Mouse (Mus musculus) thymus, adult 2 months (tissue): Measurements from ENCODE around the gene Nde1. TPM values are rescaled to one million over a fixed set of nuclear protein-coding genes. Genes with fewer than 3 reads are reported as not detected.

ENCODE experiments used
- DNase-seq: peaks from one replicate; pipeline ENCODE4 v3.0.0; 2021
- H3K27ac ChIP-seq: fragments of 200-500 bp; 2 replicates; pipeline ENCODE4 v1.5.1; 2012; ENCODE audit warnings: low read length, control low read depth; ENCODE audit not compliant: control insufficient read depth, insufficient read depth
- H3K27me3 ChIP-seq: fragments of 200-500 bp; 2 replicates; pipeline ENCODE4 v1.6.1; 2012; ENCODE audit warnings: mild to moderate bottlenecking, low read length, moderate library complexity, mixed read lengths; ENCODE audit not compliant: control insufficient read depth, insufficient read depth
- H3K36me3 ChIP-seq: fragments of 200-500 bp; 2 replicates; pipeline ENCODE4 v1.6.1; 2012; ENCODE audit warnings: mild to moderate bottlenecking, low read length, moderate library complexity; ENCODE audit not compliant: control insufficient read depth, insufficient read depth
- H3K4me1 ChIP-seq: fragments of 200-500 bp; replicated peaks from 2 replicates; pipeline ENCODE4 v1.6.1; 2012; ENCODE audit warnings: low read length; ENCODE audit not compliant: control insufficient read depth, insufficient read depth
- H3K4me3 ChIP-seq: fragments of 200-500 bp; 2 replicates; pipeline ENCODE4 v1.5.1; 2012; ENCODE audit warnings: mild to moderate bottlenecking, low read length, control low read depth, moderate library complexity; ENCODE audit not compliant: control insufficient read depth, insufficient read depth
- CTCF ChIP-seq: fragments of 200-500 bp; IDR thresholded peaks from 2 replicates; pipeline ENCODE4 v1.5.1; 2012; ENCODE audit warnings: mild to moderate bottlenecking, control low read depth, low read length, moderate library complexity, borderline replicate concordance; ENCODE audit not compliant: control insufficient read depth, poor library complexity, insufficient read depth; ENCODE audit errors: extremely low read depth
- POLR2A ChIP-seq: fragments of 200-500 bp; IDR thresholded peaks from 2 replicates; pipeline ENCODE4 v1.6.1; 2012; ENCODE audit warnings: mild to moderate bottlenecking, low read length, control low read depth, moderate library complexity; ENCODE audit not compliant: control insufficient read depth, poor library complexity, insufficient read depth; ENCODE audit errors: extremely low read depth
- WGBS: fragments of 180-500 bp; shearing (Covaris S2); methylation state at CpG from one replicate; pipeline ENCODE4 v1.1.7; 2018; 5-methylcytosine and 5-hydroxymethylcytosine counted together
- polyA plus RNA-seq: library from polyadenylated mRNA; depleted of rRNA; stranded (reverse); fragments of >200 nt; gene quantifications from 2 replicates; pipeline ENCODE4 v1.2.3, GENCODE M21; 2012

Gene Nde1
- polyA plus RNA-seq, 1 experiment = 108 TPM

DNA sequence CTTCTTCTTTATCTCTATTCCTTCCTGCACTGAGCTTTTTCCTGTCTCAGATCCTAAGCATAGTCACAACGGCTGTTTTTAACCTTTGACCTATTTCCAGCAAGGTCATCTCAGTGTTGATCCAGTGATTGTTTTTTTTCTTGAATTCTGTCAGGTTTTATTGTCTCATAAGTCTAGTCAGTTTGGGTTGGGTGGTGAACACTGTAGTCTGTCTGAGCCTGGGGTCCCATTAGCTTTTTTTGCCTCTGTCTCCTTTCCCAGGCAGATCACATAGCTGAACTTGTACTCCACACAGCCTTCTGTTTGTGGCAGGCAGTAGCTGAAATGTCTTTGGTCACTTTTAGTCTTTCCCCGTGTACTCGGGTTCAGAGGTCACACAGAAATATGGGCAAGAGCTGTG, 15.0 kb downstream of the Nde1 start:
- TF ChIP-seq POLR2A = no peak
- TF ChIP-seq CTCF = no peak
- H3K4me3 ChIP-seq = no peak overlapping the region
- H3K27ac ChIP-seq = no peak overlapping the region
- peaks cover 71% of the 10 kb centered on the region for H3K36me3 ChIP-seq
- DNase-seq = no peak
- H3K27me3 ChIP-seq = no peaks in the 10 kb centered on the region
- 0 out of 2 replicates have a peak, but pooled peaks cover 4% of the 10 kb centered on the region for H3K4me1 ChIP-seq
- WGBS = 80% methylated on average over 3 of the region's 3 CpGs

DNA sequence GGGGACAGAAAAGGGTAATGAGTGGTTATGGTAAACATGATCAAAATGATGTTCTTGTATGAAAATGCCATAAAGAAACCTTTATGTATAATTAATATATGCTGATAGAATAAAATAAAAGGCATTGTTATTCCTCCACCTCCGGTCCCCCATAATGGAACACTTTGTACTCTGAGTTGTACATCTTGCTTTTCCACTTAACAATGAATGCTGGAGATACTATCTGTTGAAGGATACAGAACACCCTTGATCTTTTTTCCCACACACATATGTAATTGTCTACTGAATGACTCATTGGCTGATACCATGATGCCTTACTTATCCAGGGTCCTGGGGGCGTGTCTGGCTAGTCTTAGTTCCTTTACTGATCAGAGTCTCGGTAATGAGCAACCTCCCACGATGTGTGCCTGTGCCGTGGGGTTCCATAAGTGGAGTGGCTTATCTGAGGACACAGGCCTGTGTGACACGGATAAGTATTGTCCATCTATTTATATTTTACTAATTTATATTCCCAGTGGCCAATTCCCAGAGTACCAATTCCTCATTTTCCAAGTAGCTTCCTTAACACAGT, 17.2 kb downstream of the Nde1 start:
- WGBS = 93% methylated on average over 6 of the region's 6 CpGs
- H3K27me3 ChIP-seq = no peaks in the 10 kb centered on the region
- no peak overlapping the region for H3K4me3 ChIP-seq
- peaks cover 71% of the 10 kb centered on the region for H3K36me3 ChIP-seq
- no peak overlapping the region for H3K27ac ChIP-seq
- 0 out of 2 replicates have a peak, but pooled peaks cover 4% of the 10 kb centered on the region for H3K4me1 ChIP-seq
- TF ChIP-seq POLR2A = no peak
- TF ChIP-seq CTCF = no peak
- DNase-seq = no peak

DNA sequence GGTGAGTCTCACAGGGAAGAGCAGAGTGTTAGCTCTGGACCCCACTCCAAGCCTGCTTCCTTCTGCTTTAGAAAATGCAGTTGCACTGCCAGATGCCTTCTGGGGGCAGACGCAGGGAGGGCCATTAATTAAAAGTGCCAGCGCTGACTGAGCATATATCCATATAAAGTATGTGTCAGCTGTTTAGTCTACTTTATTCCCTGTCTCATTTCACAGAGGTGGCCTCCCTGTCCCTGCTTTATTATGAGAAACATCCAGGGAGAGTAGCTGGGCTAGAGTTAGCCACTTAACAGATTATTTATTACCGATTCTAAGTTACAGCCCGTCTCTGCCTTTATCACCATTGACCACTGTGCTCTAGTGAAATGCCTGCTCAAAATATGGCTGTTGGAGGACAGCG, 19.3 kb downstream of the Nde1 start:
- Histone ChIP-seq H3K36me3 (peaks cover 71% of the 10 kb centered on the region), H3K4me3 (no peak overlapping the region), H3K27me3 (no peaks in the 10 kb centered on the region), H3K4me1 (0 out of 2 replicates have a peak, but pooled peaks cover 3% of the 10 kb centered on the region), H3K27ac (no peak overlapping the region)
- no peak for DNase-seq
- WGBS = 95% methylated on average over 5 of the region's 5 CpGs
- TF ChIP-seq CTCF (no peak), POLR2A (no peak)

DNA sequence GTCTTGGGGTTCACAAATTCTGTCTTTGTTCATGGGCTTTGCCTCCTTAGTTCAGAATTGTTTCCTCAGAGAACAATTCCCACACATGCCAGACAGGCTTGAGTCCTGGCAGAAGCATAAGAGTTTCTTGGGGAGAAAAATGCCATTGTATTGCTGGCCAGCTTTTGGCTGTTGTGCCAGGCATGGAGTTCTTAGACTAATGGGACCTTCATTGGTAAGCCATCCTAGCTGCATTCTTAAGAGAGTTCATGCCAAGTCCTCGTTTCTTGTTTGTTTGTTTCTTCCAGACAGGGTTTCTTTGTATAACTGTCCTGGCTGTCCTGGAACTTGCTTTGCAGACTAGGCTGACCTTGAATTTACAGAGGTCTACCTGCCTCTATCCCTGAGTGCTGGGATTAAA, 20.8 kb downstream of the Nde1 start:
- WGBS = 97% methylated on average over 1 of the region's 1 CpGs
- no peak for DNase-seq
- no peaks in the 10 kb centered on the region for H3K4me1 ChIP-seq
- H3K27me3 ChIP-seq = no peaks in the 10 kb centered on the region
- no peak overlapping the region for H3K4me3 ChIP-seq
- TF ChIP-seq POLR2A (no peak), CTCF (no peak)
- no peak overlapping the region for H3K27ac ChIP-seq
- H3K36me3 ChIP-seq = peaks cover 76% of the 10 kb centered on the region

DNA sequence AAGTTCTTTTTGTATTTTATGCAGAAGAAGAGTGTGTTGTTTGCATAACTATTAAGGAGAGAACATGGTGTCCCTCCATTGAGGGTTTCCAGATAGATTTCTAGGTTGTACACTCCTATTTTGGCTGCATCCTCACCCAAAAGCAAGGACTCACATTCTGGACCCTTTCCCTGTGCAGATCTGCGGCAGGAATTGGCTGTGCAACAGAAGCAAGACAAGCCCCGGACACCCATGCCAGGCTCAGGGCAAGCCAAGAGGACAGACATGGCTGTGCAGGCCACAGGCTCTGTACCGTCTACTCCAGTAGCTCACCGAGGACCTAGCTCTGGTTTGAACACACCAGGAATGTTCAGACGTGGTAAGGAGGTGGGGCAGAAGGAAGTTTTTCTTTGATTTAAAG, 22.4 kb downstream of the Nde1 start:
- Histone ChIP-seq H3K4me3 (no peak overlapping the region), H3K4me1 (no peaks in the 10 kb centered on the region), H3K36me3 (peaks cover 89% of the 10 kb centered on the region), H3K27me3 (no peaks in the 10 kb centered on the region), H3K27ac (no peak overlapping the region)
- no peak for TF ChIP-seq POLR2A
- TF ChIP-seq CTCF = no peak
- no peak for DNase-seq
- 95% methylated on average over 5 of the region's 5 CpGs for WGBS

DNA sequence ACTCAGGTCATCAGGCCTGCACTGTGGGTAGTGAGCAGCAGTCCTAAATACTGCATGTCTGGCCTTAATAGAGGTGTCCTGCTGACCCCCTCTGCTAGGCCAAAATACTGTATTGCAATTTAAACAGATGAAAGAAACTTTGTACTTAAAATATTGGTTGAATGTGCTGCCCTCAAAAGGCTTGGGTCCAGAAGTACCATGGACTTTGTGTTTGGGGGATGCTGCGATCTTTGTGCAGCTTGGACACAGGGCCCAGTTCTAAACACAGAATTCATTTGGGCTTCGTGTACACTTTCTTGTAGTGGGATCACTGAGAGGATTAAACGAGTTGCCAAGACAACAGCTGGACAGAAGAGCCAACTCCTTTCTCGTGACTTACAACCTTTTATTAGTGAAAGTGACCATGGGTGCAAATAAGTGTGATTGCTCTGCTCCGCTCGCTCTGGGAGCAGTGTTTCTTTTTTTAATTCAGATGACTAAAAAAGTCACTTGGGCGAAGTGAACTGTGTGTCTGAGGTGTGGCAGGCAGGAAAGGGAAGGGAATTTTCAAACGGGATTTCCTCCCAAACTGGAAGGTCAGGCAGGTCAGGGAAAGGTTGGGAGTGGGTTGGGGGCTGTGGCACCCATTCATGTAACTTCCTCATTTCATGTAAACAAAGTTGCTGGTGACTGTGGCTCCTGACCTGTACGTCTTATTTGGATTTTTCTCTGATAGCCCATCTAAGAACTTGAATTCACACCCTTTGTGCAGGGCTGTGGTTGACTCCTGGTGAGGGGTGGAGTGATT, 31.3 kb downstream of the Nde1 start:
- no peak for DNase-seq
- WGBS = 87% methylated on average over 9 of the region's 9 CpGs

More for the DNA sequence above, 31.3 kb downstream of the Nde1 start:
- Histone ChIP-seq H3K4me1 (no peaks in the 10 kb centered on the region), H3K4me3 (no peak overlapping the region), H3K27me3 (no peaks in the 10 kb centered on the region), H3K36me3 (peaks cover 37% of the 10 kb centered on the region), H3K27ac (no peak overlapping the region)
- TF ChIP-seq POLR2A = no peak
- no peak for TF ChIP-seq CTCF
